Mouse (Mus musculus): ENCODE data around the gene Gramd4. TPM values are rescaled to one million over a fixed set of nuclear protein-coding genes. Genes with fewer than 3 reads are reported as not detected.

Gene Gramd4
- polyA plus RNA-seq, 1 experiment from 2014 or later, result 6.3 TPM

GRCm38 (mm10) chr15:86071166-86071565 lies 13.7 kb downstream of the Gramd4 start:
- H3K9ac ChIP-seq, result no peak overlapping the region
- no peak overlapping the region for H3K4me3 ChIP-seq (replicated peaks)
- WGBS (ENCODE audit: insufficient replicate concordance), result 65% methylated on average over 1 of the region's 1 CpGs
- H3K36me3 ChIP-seq (replicated peaks), result no peaks in the 10 kb centered on the region
- 0 out of 2 replicates have a peak overlapping the region, but pooled peaks have one; percentile 18 for H3K4me2 ChIP-seq
- no peaks in the 10 kb centered on the region for H3K9me3 ChIP-seq (replicated peaks)
- no peak for ATAC-seq (ENCODE audit: insufficient read depth)
- peaks cover 60% of the 10 kb centered on the region for H3K4me1 ChIP-seq (replicated peaks)
- no peak overlapping the region for H3K27ac ChIP-seq (replicated peaks)
- H3K27me3 ChIP-seq, result no peaks in the 10 kb centered on the region

- no peak for ATAC-seq (ENCODE audit: insufficient read depth)
- no peak overlapping the region for H3K27ac ChIP-seq (replicated peaks)
- no peak overlapping the region for H3K9ac ChIP-seq
These were observed 16.9 kb downstream of the Gramd4 start for GRCm38 (mm10) chr15:86074171-86074937.

GRCm38 (mm10) chr15:86075305-86076047 lies 18.0 kb downstream of the Gramd4 start:
- Histone ChIP-seq H3K9me3 (replicated peaks) (no peaks in the 10 kb centered on the region), H3K4me1 (replicated peaks) (peaks cover 35% of the 10 kb centered on the region), H3K4me2 (no peak overlapping the region), H3K27ac (replicated peaks) (no peak overlapping the region), H3K9ac (no peak overlapping the region), H3K36me3 (replicated peaks) (no peaks in the 10 kb centered on the region), H3K27me3 (no peaks in the 10 kb centered on the region), H3K4me3 (replicated peaks) (no peak overlapping the region)
- ATAC-seq (ENCODE audit: insufficient read depth), result no peak
- 85% methylated on average over 20 of the region's 20 CpGs for WGBS (ENCODE audit: insufficient replicate concordance)

More at GRCm38 (mm10) chr15:86074171-86074937, 16.9 kb downstream of the Gramd4 start:
- Histone ChIP-seq H3K27me3 (no peaks in the 10 kb centered on the region), H3K4me2 (no peak overlapping the region), H3K4me3 (replicated peaks) (no peak overlapping the region), H3K36me3 (replicated peaks) (no peaks in the 10 kb centered on the region), H3K4me1 (replicated peaks) (peaks cover 43% of the 10 kb centered on the region), H3K9me3 (replicated peaks) (no peaks in the 10 kb centered on the region)
- WGBS (ENCODE audit: insufficient replicate concordance), result 83% methylated on average over 16 of the region's 16 CpGs

GRCm38 (mm10) chr15:86076048-86076315 lies 18.5 kb downstream of the Gramd4 start:
- H3K27ac ChIP-seq (replicated peaks), result no peak overlapping the region

GRCm38 (mm10) chr15:86076378-86076777 lies 18.9 kb downstream of the Gramd4 start:
- 57% methylated on average over 8 of the region's 8 CpGs for WGBS (ENCODE audit: insufficient replicate concordance)
- H3K4me2 ChIP-seq, result no peak overlapping the region
- no peak overlapping the region for H3K4me3 ChIP-seq (replicated peaks)
- H3K9me3 ChIP-seq (replicated peaks), result no peaks in the 10 kb centered on the region
- peaks cover 29% of the 10 kb centered on the region for H3K4me1 ChIP-seq (replicated peaks)
- no peaks in the 10 kb centered on the region for H3K36me3 ChIP-seq (replicated peaks)
- no peak overlapping the region for H3K9ac ChIP-seq
- H3K27ac ChIP-seq (replicated peaks), result 0 out of 2 replicates have a peak overlapping the region, but pooled peaks have one; percentile 6
- ATAC-seq (ENCODE audit: insufficient read depth), result no peak
- H3K27me3 ChIP-seq, result no peaks in the 10 kb centered on the region

More at GRCm38 (mm10) chr15:86076048-86076315, 18.5 kb downstream of the Gramd4 start:
- Histone ChIP-seq H3K27me3 (no peaks in the 10 kb centered on the region), H3K9ac (no peak overlapping the region), H3K4me3 (replicated peaks) (no peak overlapping the region), H3K4me1 (replicated peaks) (peaks cover 30% of the 10 kb centered on the region), H3K9me3 (replicated peaks) (no peaks in the 10 kb centered on the region), H3K36me3 (replicated peaks) (no peaks in the 10 kb centered on the region), H3K4me2 (no peak overlapping the region)
- 65% methylated on average over 2 of the region's 2 CpGs for WGBS (ENCODE audit: insufficient replicate concordance)
- no peak for ATAC-seq (ENCODE audit: insufficient read depth)

- H3K9ac ChIP-seq, result no peak overlapping the region
- WGBS (ENCODE audit: insufficient replicate concordance), result 49% methylated on average over 5 of the region's 5 CpGs
- H3K4me2 ChIP-seq, result no peak overlapping the region
- H3K4me3 ChIP-seq (replicated peaks), result no peak overlapping the region
- no peaks in the 10 kb centered on the region for H3K9me3 ChIP-seq (replicated peaks)
- no peaks in the 10 kb centered on the region for H3K27me3 ChIP-seq
- no peaks in the 10 kb centered on the region for H3K36me3 ChIP-seq (replicated peaks)
- H3K27ac ChIP-seq (replicated peaks), result no peak overlapping the region
- ATAC-seq (ENCODE audit: insufficient read depth), result no peak
- peaks cover 37% of the 10 kb centered on the region for H3K4me1 ChIP-seq (replicated peaks)
These were observed 20.4 kb downstream of the Gramd4 start for GRCm38 (mm10) chr15:86077934-86078333.

- 63% methylated on average over 18 of the region's 18 CpGs for WGBS (ENCODE audit: insufficient replicate concordance)
These were observed 21.2 kb downstream of the Gramd4 start for GRCm38 (mm10) chr15:86078481-86079216.

GRCm38 (mm10) chr15:86079467-86079866 lies 22.0 kb downstream of the Gramd4 start:
- WGBS (ENCODE audit: insufficient replicate concordance), result 64% methylated on average over 5 of the region's 5 CpGs
- no peak overlapping the region for H3K4me2 ChIP-seq
- peaks cover 50% of the 10 kb centered on the region for H3K4me1 ChIP-seq (replicated peaks)
- H3K9ac ChIP-seq, result no peak overlapping the region; the same call in 1 of the 2 replicates
- no peaks in the 10 kb centered on the region for H3K9me3 ChIP-seq (replicated peaks)
- no peak overlapping the region for H3K27ac ChIP-seq (replicated peaks)
- no peak for ATAC-seq (ENCODE audit: insufficient read depth)
- no peaks in the 10 kb centered on the region for H3K36me3 ChIP-seq (replicated peaks)
- no peak overlapping the region for H3K4me3 ChIP-seq (replicated peaks)
- H3K27me3 ChIP-seq, result no peaks in the 10 kb centered on the region

More at GRCm38 (mm10) chr15:86078481-86079216, 21.2 kb downstream of the Gramd4 start:
- 0 out of 2 replicates have a peak, but pooled peaks have one; percentile 6 for ATAC-seq (ENCODE audit: insufficient read depth)
- Histone ChIP-seq H3K4me1 (replicated peaks) (peaks cover 43% of the 10 kb centered on the region), H3K4me2 (no peak overlapping the region), H3K27ac (replicated peaks) (no peak overlapping the region), H3K9me3 (replicated peaks) (no peaks in the 10 kb centered on the region), H3K36me3 (replicated peaks) (no peaks in the 10 kb centered on the region), H3K9ac (no peak overlapping the region), H3K27me3 (no peaks in the 10 kb centered on the region), H3K4me3 (replicated peaks) (no peak overlapping the region)

- peaks cover 53% of the 10 kb centered on the region for H3K4me1 ChIP-seq (replicated peaks)
- no peak overlapping the region for H3K4me3 ChIP-seq (replicated peaks)
- H3K36me3 ChIP-seq (replicated peaks), result no peaks in the 10 kb centered on the region
- H3K27me3 ChIP-seq, result no peaks in the 10 kb centered on the region
- H3K27ac ChIP-seq (replicated peaks), result no peak overlapping the region
- H3K9ac ChIP-seq, result no peak overlapping the region; the same call in 1 of the 2 replicates
- 68% methylated on average over 4 of the region's 4 CpGs for WGBS (ENCODE audit: insufficient replicate concordance)
- no peak for ATAC-seq (ENCODE audit: insufficient read depth)
- no peak overlapping the region for H3K4me2 ChIP-seq
- H3K9me3 ChIP-seq (replicated peaks), result no peaks in the 10 kb centered on the region
These were observed 22.4 kb downstream of the Gramd4 start for GRCm38 (mm10) chr15:86079876-86080275.

GRCm38 (mm10) chr15:86080408-86080807 lies 22.9 kb downstream of the Gramd4 start:
- Histone ChIP-seq H3K36me3 (replicated peaks) (no peaks in the 10 kb centered on the region), H3K9ac (no peak overlapping the region), H3K4me2 (no peak overlapping the region), H3K27me3 (no peaks in the 10 kb centered on the region), H3K4me1 (replicated peaks) (peaks cover 58% of the 10 kb centered on the region), H3K4me3 (replicated peaks) (no peak overlapping the region), H3K9me3 (replicated peaks) (no peaks in the 10 kb centered on the region), H3K27ac (replicated peaks) (no peak overlapping the region)
- ATAC-seq (ENCODE audit: insufficient read depth), result no peak
- 73% methylated on average over 1 of the region's 1 CpGs for WGBS (ENCODE audit: insufficient replicate concordance)

GRCm38 (mm10) chr15:86081654-86082053 lies 24.2 kb downstream of the Gramd4 start:
- Histone ChIP-seq H3K4me3 (replicated peaks) (no peak overlapping the region), H3K36me3 (replicated peaks) (no peaks in the 10 kb centered on the region), H3K4me1 (replicated peaks) (peaks cover 62% of the 10 kb centered on the region), H3K4me2 (no peak overlapping the region), H3K27me3 (no peaks in the 10 kb centered on the region), H3K27ac (replicated peaks) (no peak overlapping the region), H3K9ac (no peak overlapping the region), H3K9me3 (replicated peaks) (no peaks in the 10 kb centered on the region)
- 84% methylated on average over 12 of the region's 12 CpGs for WGBS (ENCODE audit: insufficient replicate concordance)
- no peak for ATAC-seq (ENCODE audit: insufficient read depth)

Data from liver, embryonic 15.5 days (tissue).